Mouse (Mus musculus): Measurements from ENCODE around the gene Jpt1.

GRCm38 (mm10) chr11:115461846-115462242, 52.3 kb downstream of the Jpt1 start:
- no peak for TF ChIP-seq GATA1 (IDR thresholded peaks at IDR 0.05; ENCODE audit: low read length)
- no peak for TF ChIP-seq TAL1 (IDR thresholded peaks at IDR 0.05; ENCODE audit: low read length)
